Mouse (Mus musculus) activated CD4-positive, CD25-positive, alpha-beta regulatory T cell (primary cell): ENCODE results near the gene Malrd1. TPM values are rescaled to one million over a fixed set of nuclear protein-coding genes. Genes with fewer than 3 reads are reported as not detected.

Experiments used
- polyA plus RNA-seq, 2 experiments: library from polyadenylated mRNA; unstranded; fragments of 100-300 nt; shearing (Covaris generic); gene quantifications; one replicate each; pipeline ENCODE4 v1.2.1; 2017

Malrd1 gene
- under 1 TPM in 1 of 2 experiments, not detected in 1; 0.07 TPM for polyA plus RNA-seq

DNA sequence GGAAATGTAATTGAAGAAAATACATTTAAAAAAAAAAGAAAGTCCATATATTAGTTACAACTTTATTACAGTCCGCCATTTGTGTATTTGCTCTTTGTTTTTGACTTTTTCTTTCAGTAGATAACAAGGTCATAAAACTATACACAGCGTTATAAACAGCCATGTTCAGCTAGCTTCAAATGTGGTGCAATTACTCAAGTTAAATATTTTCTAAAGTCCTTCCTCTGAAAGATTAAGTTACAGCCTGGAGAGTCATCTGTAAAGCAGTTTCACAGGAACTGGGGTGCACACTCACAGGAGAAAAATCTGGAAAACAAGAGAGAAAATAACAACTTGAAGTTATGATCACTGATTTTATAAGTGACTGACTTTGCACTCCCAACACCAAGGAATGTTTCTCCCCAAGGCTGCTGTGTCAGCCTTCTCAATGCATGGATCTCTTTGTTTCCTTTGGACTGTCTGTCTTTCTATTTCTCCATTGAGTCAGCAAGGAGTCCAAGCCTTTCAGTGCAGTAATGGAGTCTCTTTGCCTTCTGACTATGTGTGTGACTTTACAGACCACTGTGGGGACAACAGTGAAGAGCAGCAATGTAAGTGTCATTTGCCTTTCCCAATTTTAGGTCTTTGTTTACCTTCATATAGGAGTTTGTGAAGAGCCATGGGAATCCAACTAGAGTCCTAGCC is at the start of gene Malrd1:
Gene Malrd1, plus strand, starts transcription at position 239 of the 684 bp plus-strand sequence.

